Mouse (Mus musculus) megakaryocyte progenitor cell, adult 5-6 weeks (primary cell): ENCODE data around the gene Gm20737. TPM values are rescaled to one million over a fixed set of nuclear protein-coding genes. Genes with fewer than 3 reads are reported as not detected.
"Not testable (repeated sequence)": the region's sequence is repeated elsewhere in the genome, so short reads cannot be mapped to it uniquely, and the experiment has no call there.

Source experiments
- ATAC-seq: replicated peaks from 2 replicates; pipeline ENCODE4 v1.8.0; 2016; ENCODE audit warnings: mild to moderate bottlenecking, moderate TSS enrichment, inconsistent platforms; ENCODE audit not compliant: poor library complexity
- total RNA-seq, 2 experiments: library from RNA; stranded (forward) in 1 of 2; stranded (reverse) in 1 of 2; fragments of 157-497, 149-512 nt in 1 of 2; fragments of 200-1000 nt in 1 of 2; gene quantifications; 2 replicates each; pipeline versions ENCODE4 v1.2.3 to v1.2.4; 2015 to 2017

The Gm20737 gene
- total RNA-seq (2015) (not detected in 2 replicates), total RNA-seq (2017) (not detected in 2 replicates)

GRCm38 (mm10) chrY:10535942-10536341 is at the start of gene Gm20737:
Gene Gm20737, minus strand, starts transcription at chrY:10536042.
- ATAC-seq, result not testable (repeated sequence)

GRCm38 (mm10) chrY:10553153-10553552 is 17.3 kb upstream of the Gm20737 start, which contains the start of gene Gm21775:
Gene Gm21775, plus strand, starts transcription at chrY:10553453.
- ATAC-seq, result not testable (repeated sequence)

Other genes starting within 250 kb of the Gm20737 start
- not detected in 2 replicates for gene Gm20834, start 211.5 kb downstream of the Gm20737 start, total RNA-seq (2015)
- gene Gm20834, start 211.5 kb downstream of the Gm20737 start, total RNA-seq (2017), result not detected in 2 replicates
- gene Gm28510, start 123.3 kb downstream of the Gm20737 start, total RNA-seq (2015), result not detected in 2 replicates
- not detected in 2 replicates for gene Gm28510, start 123.3 kb downstream of the Gm20737 start, total RNA-seq (2017)
- gene Gm21775, start 17.4 kb upstream of the Gm20737 start, total RNA-seq (2015), result not detected in 2 replicates
- gene Gm21775, start 17.4 kb upstream of the Gm20737 start, total RNA-seq (2017), result not detected in 2 replicates
- not detected in 2 replicates for gene Gm21900, start 80.3 kb upstream of the Gm20737 start, total RNA-seq (2015)
- not detected in 2 replicates for gene Gm21900, start 80.3 kb upstream of the Gm20737 start, total RNA-seq (2017)
- gene Gm20777, start 216.4 kb upstream of the Gm20737 start, total RNA-seq (2015), result not detected in 2 replicates
- gene Gm20777, start 216.4 kb upstream of the Gm20737 start, total RNA-seq (2017), result not detected in 2 replicates